Mouse (Mus musculus) testis, adult 2 months (tissue): ENCODE results near the gene Hydin.

Experiments
- CTCF ChIP-seq: fragments of 200-500 bp; IDR thresholded peaks from 2 replicates; pipeline ENCODE4 v1.5.1; 2012; ENCODE audit warnings: low read depth, mild to moderate bottlenecking, inconsistent platforms, low read length, moderate library complexity; ENCODE audit not compliant: control insufficient read depth, insufficient read depth, insufficient replicate concordance
- POLR2A ChIP-seq: fragments of 200-500 bp; IDR thresholded peaks from 2 replicates; pipeline ENCODE4 v1.6.1; 2012; ENCODE audit warnings: low read depth, mild to moderate bottlenecking, inconsistent platforms, low read length, moderate library complexity; ENCODE audit not compliant: control insufficient read depth

GRCm38 (mm10) chr8:110276259-110276560 lies 9.4 kb downstream of the Hydin start:
- TF ChIP-seq POLR2A (no peak), CTCF (no peak)
